Mouse (Mus musculus): ENCODE data around the gene Lypd3.
"Not testable (repeated sequence)": the region's sequence is repeated elsewhere in the genome, so short reads cannot be mapped to it uniquely, and the experiment has no call there.

The Lypd3 gene

DNA sequence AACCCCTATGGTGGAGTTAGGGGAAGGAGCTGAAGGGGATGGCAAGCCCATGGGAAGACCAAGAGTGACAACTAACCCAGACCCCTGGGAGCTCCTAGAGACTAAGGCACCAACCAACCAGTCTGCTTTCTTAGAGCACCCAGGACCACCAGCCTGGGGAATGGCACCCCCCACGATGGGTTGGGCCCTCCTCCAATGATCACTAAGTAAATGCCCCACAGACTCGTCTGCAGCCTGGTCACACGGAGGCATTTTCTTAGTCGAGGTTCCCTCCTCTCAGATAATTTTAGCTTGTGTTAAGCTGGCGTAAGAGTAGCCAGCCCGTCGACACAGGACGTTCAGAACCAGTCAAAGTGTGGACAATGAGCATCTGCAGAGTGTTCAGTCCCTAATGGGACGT lies 28.6 kb downstream of the Lypd3 start:
- DNase-seq, result no peak

DNA sequence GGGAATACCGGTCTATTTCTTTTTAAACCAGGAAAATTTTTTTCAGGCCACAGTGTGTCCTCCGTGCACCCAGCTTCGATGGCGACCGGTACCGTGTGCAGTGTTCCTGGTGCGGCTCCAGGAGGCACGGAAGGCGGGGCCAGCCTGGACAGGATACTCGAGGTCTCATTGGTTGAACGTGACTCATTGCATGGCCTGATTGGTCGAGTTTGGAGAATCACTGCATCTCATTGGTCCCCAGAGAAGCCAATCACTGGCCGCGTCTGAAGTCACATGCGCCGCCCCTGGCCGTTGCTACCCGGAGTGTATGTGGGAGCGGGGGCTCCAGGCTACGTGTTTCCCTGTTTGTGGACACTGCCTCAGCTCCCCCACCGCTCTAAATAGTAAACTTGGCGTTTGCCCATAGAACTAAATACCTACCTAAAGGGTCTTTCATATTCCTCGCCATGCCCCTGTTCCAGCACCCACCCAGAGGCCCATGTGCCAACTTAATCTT lies 35.6 kb downstream of the Lypd3 start:
- no peak for DNase-seq

DNA sequence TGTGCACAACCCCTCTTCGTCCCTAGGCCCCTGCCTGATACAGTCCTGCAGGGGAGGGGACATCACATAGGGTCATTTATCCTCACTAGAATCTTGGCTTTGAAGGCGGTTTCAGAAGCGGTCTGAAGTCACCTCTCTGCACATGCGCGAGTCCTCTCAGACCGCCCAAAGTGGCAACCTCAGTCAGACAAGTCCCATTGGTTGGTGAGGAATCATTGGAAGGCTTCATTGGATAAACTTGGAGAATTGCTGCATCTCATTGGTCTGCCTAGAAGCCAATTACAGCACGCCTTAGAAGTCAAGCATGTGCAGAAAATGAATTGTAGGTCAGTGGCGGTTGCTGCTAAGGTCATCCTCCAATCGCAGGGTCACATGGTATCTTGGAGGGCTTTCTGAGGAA lies 40.2 kb downstream of the Lypd3 start, which contains the start of gene Tex101:
Gene Tex101 (minus strand): TSS at position 101 of the 400 bp plus-strand sequence.
- DNase-seq, result no peak

DNA sequence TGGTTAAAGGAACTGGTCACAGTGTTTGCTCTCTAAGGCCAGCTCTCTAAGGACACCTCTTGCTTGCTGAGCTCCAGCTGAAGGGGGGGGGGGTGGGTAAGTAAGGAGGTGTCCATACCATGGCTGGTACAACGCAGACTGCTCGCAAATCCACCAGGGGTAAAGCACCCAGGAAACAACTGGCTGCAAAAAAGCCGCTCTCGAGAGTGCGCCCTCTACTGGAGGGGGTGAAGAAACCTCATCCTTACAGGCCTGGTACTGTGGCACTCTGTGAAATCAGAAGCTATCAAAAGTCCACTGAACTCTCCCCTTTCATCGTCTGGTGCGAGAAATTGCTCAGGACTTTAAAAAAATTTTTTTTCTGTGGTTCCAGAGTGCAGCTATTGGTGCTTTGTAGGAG lies 47.8 kb downstream of the Lypd3 start:
- DNase-seq, result peak; percentile 71

DNA sequence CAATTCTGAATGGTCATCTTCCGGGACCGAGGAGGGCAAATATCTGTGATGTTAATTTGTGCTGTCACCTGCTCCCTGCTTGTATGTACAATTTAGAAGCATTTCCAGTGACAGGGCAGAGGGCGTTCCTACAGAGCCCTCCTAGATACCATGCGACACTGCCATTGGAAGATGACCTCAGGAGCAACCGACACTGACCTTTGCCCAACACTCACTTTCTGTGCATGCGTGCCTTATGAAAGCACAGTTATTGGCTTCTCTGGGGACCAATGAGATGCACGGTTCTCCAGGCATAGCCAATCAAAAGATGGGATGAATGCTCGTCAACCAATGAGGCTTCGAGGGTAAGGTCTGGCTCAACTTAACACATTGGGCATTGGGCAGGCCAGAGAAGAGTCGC lies 51.2 kb downstream of the Lypd3 start:
- DNase-seq, result not testable (repeated sequence)
